Mouse (Mus musculus) kidney, embryonic 16.5 days (tissue): ENCODE measurements around the gene Olfr721-ps1. TPM values are rescaled to one million over a fixed set of nuclear protein-coding genes. Genes with fewer than 3 reads are reported as not detected.

ENCODE experiments used
- polyA plus RNA-seq: library from polyadenylated mRNA; unstranded; fragments of >200 nt; fragmentation: Nextera tagmentation; extraction: Ambion mirVana; gene quantifications from 2 replicates; pipeline ENCODE4 v1.2.1, GENCODE M21; 2015

Olfr721-ps1 gene
- polyA plus RNA-seq, 1 experiment from 2014 or later, result not detected

Other genes with a start within 250 kb of the Olfr721-ps1 start
- gene Olfr720, start 214.5 kb upstream of the Olfr721-ps1 start, polyA plus RNA-seq, result not detected in 2 replicates
- not detected in 2 replicates for gene Olfr31, start 78.5 kb upstream of the Olfr721-ps1 start, polyA plus RNA-seq
- 6.9 and 7.0 TPM in 2 replicates for gene Il3ra, start 55.0 kb upstream of the Olfr721-ps1 start, polyA plus RNA-seq